Mouse (Mus musculus) urinary bladder, postnatal 25 days (tissue): ENCODE results near the gene Rnls.
"Not testable (repeated sequence)": the region's sequence is repeated elsewhere in the genome, so short reads cannot be mapped to it uniquely, and the experiment has no call there.

Source experiments
- DNase-seq: peaks from one replicate; pipeline ENCODE4 v3.0.0; 2022; ENCODE audit warnings: low spot score

Rnls gene

GRCm38 (mm10) chr19:33391651-33392382 is at the start of gene Rnls:
Rnls (minus strand) TSS chr19:33392295.
- DNase-seq = peak; percentile 74

GRCm38 (mm10) chr19:33429457-33429856 is 37.4 kb upstream of the Rnls start:
- no peak for DNase-seq

- DNase-seq = not testable (repeated sequence)
Observed at GRCm38 (mm10) chr19:33419368-33419767, 27.3 kb upstream of the Rnls start.

- no peak for DNase-seq
Observed at GRCm38 (mm10) chr19:33380825-33381224, 11.3 kb downstream of the Rnls start.

- no peak for DNase-seq
Observed at GRCm38 (mm10) chr19:33380386-33380785, 11.7 kb downstream of the Rnls start.

GRCm38 (mm10) chr19:33368808-33369207 is 23.3 kb downstream of the Rnls start:
- DNase-seq = no peak

GRCm38 (mm10) chr19:33366661-33367060 is 25.4 kb downstream of the Rnls start:
- DNase-seq = peak; percentile 66

- no peak for DNase-seq
Observed at GRCm38 (mm10) chr19:33357019-33357418, 35.1 kb downstream of the Rnls start.

GRCm38 (mm10) chr19:33340119-33340518 is 52.0 kb downstream of the Rnls start:
- no peak for DNase-seq

GRCm38 (mm10) chr19:33326706-33327641 is 65.1 kb downstream of the Rnls start:
- DNase-seq = no peak

- no peak for DNase-seq
Observed at GRCm38 (mm10) chr19:33318785-33319184, 73.3 kb downstream of the Rnls start.

- no peak for DNase-seq
Observed at GRCm38 (mm10) chr19:33317130-33317529, 75.0 kb downstream of the Rnls start.

- no peak for DNase-seq
Observed at GRCm38 (mm10) chr19:33299726-33300292, 92.3 kb downstream of the Rnls start.

GRCm38 (mm10) chr19:33296338-33296737 is 95.8 kb downstream of the Rnls start:
- no peak for DNase-seq

GRCm38 (mm10) chr19:33282985-33283384 is 109.1 kb downstream of the Rnls start:
- no peak for DNase-seq

- DNase-seq = no peak
Observed at GRCm38 (mm10) chr19:33276421-33276820, 115.7 kb downstream of the Rnls start.

GRCm38 (mm10) chr19:33273676-33274075 is 118.4 kb downstream of the Rnls start:
- no peak for DNase-seq

GRCm38 (mm10) chr19:33271571-33271970 is 120.5 kb downstream of the Rnls start:
- DNase-seq = no peak

- DNase-seq = no peak
Observed at GRCm38 (mm10) chr19:33270231-33270630, 121.9 kb downstream of the Rnls start.

GRCm38 (mm10) chr19:33268044-33268443 is 124.1 kb downstream of the Rnls start:
- DNase-seq = no peak

- no peak for DNase-seq
Observed at GRCm38 (mm10) chr19:33265245-33265644, 126.8 kb downstream of the Rnls start.

- no peak for DNase-seq
Observed at GRCm38 (mm10) chr19:33264224-33264993, 127.7 kb downstream of the Rnls start.
